Mouse (Mus musculus) myocyte (in vitro differentiated cells): ENCODE measurements at regions not wholly inside any gene's neighbourhood (a gene's known extent, or its start where the extent isn't known, plus 50 kb on each side); places are given as distances from the start of the nearest gene placed in this dataset.

Experiments used
- CEBPB ChIP-seq: IDR thresholded peaks from 2 replicates; pipeline ENCODE4 v1.6.1; 2011; ENCODE audit warnings: mild to moderate bottlenecking, moderate library complexity; ENCODE audit not compliant: poor library complexity, insufficient read depth, severe bottlenecking
- E2F4 ChIP-seq: IDR thresholded peaks from one replicate; pipeline ENCODE4 v1.6.1; 2011; ENCODE audit warnings: mild to moderate bottlenecking, control low read depth, moderate library complexity; ENCODE audit not compliant: insufficient read depth
- MAX ChIP-seq: IDR thresholded peaks from one replicate; pipeline ENCODE4 v1.6.1; 2011; ENCODE audit warnings: low read depth, mild to moderate bottlenecking, control low read depth
- MYOG ChIP-seq, 3 experiments: IDR thresholded peaks; one replicate each; pipeline ENCODE4 v1.6.1; 2011; ENCODE audit warnings: control low read depth in 2 of 3, low read depth in 2 of 3, mild to moderate bottlenecking in 2 of 3; ENCODE audit not compliant: insufficient read length in 2 of 3, control insufficient read depth in 1 of 3, insufficient read depth in 1 of 3
- POLR2A ChIP-seq: IDR thresholded peaks from one replicate; pipeline ENCODE4 v1.6.1; 2011; ENCODE audit warnings: low read depth, mild to moderate bottlenecking, control low read depth, moderate library complexity; ENCODE audit not compliant: insufficient read length
- POLR2AphosphoS2 ChIP-seq: IDR thresholded peaks from one replicate; pipeline ENCODE4 v1.6.1; 2011; ENCODE audit warnings: low read depth, control low read depth; ENCODE audit not compliant: insufficient read length
- REST ChIP-seq: IDR thresholded peaks from one replicate; pipeline ENCODE4 v1.6.1; 2011; ENCODE audit warnings: mild to moderate bottlenecking, control low read depth, moderate library complexity; ENCODE audit not compliant: insufficient read depth, insufficient read length
- SRF ChIP-seq: IDR thresholded peaks from one replicate; pipeline ENCODE4 v1.6.1; 2011; ENCODE audit warnings: low read depth; ENCODE audit not compliant: control insufficient read depth, insufficient read length
- TCF12 ChIP-seq: IDR thresholded peaks from one replicate; pipeline ENCODE4 v1.6.1; 2011; ENCODE audit warnings: mild to moderate bottlenecking, control low read depth; ENCODE audit not compliant: poor library complexity, insufficient read depth, severe bottlenecking
- TCF3 ChIP-seq: IDR thresholded peaks from one replicate; pipeline ENCODE4 v1.6.1; 2011; ENCODE audit warnings: low read depth, control low read depth; ENCODE audit not compliant: insufficient read length
- USF1 ChIP-seq: IDR thresholded peaks from one replicate; pipeline ENCODE4 v1.6.1; 2011; ENCODE audit warnings: low read depth, mild to moderate bottlenecking, control low read depth, moderate library complexity

GRCm38 (mm10) chrX:99249038-99249607 lies 113.2 kb downstream of the Efnb1 start:
- no peak for TF ChIP-seq MAX
- TF ChIP-seq MYOG (IDR thresholded peaks at IDR 0.05; ENCODE audit: control insufficient read depth in 1 of 3, insufficient read depth in 1 of 3, insufficient read length in 2 of 3, low read depth in 2 of 3): no peak
- TF ChIP-seq POLR2A: no peak
- TF ChIP-seq CEBPB: no peak
- no peak for TF ChIP-seq TCF12
- no peak for TF ChIP-seq E2F4
- TF ChIP-seq USF1: no peak
- no peak for TF ChIP-seq TCF3
- no peak for TF ChIP-seq POLR2AphosphoS2
- TF ChIP-seq SRF: no peak
- no peak for TF ChIP-seq REST
